Mouse (Mus musculus) mesoderm, embryonic 11.5 days (tissue): ENCODE data around the gene Thsd7b.

Experiments
- DNase-seq: peaks from one replicate; pipeline ENCODE4 v3.0.0-alpha.2; 2012; ENCODE audit warnings: low read depth, low spot score

Gene Thsd7b

GRCm38 (mm10) chr1:129272982-129273937, at the start of gene Thsd7b:
Gene Thsd7b, plus strand, starts transcription at chr1:129273302.
- peak; percentile 39 for DNase-seq

GRCm38 (mm10) chr1:129244292-129244691, 28.8 kb upstream of the Thsd7b start:
- peak; percentile 31 for DNase-seq

- DNase-seq, result no peak
These were observed 22.2 kb upstream of the Thsd7b start for GRCm38 (mm10) chr1:129250704-129251443.

- DNase-seq, result no peak
These were observed 6.4 kb upstream of the Thsd7b start for GRCm38 (mm10) chr1:129266684-129267083.

GRCm38 (mm10) chr1:129304173-129304572, 31.1 kb downstream of the Thsd7b start:
- no peak for DNase-seq

GRCm38 (mm10) chr1:129324388-129324787, 51.3 kb downstream of the Thsd7b start:
- DNase-seq, result no peak

GRCm38 (mm10) chr1:129324798-129325197, 51.7 kb downstream of the Thsd7b start:
- no peak for DNase-seq

GRCm38 (mm10) chr1:129356631-129357030, 83.5 kb downstream of the Thsd7b start:
- no peak for DNase-seq

GRCm38 (mm10) chr1:129357378-129357777, 84.3 kb downstream of the Thsd7b start:
- peak; percentile 9 for DNase-seq

GRCm38 (mm10) chr1:129363368-129363767, 90.3 kb downstream of the Thsd7b start:
- DNase-seq, result no peak

GRCm38 (mm10) chr1:129364828-129365227, 91.7 kb downstream of the Thsd7b start:
- DNase-seq, result no peak

- DNase-seq, result no peak
These were observed 92.5 kb downstream of the Thsd7b start for GRCm38 (mm10) chr1:129365590-129365989.

- no peak for DNase-seq
These were observed 113.4 kb downstream of the Thsd7b start for GRCm38 (mm10) chr1:129386479-129386878.

GRCm38 (mm10) chr1:129411584-129411983, 138.5 kb downstream of the Thsd7b start:
- DNase-seq, result no peak

- no peak for DNase-seq
These were observed 148.5 kb downstream of the Thsd7b start for GRCm38 (mm10) chr1:129421581-129421980.

GRCm38 (mm10) chr1:129464414-129464813, 191.3 kb downstream of the Thsd7b start:
- DNase-seq, result peak; percentile 2

GRCm38 (mm10) chr1:129473504-129473903, 200.4 kb downstream of the Thsd7b start:
- peak; percentile 61 for DNase-seq

GRCm38 (mm10) chr1:129484266-129485031, 211.3 kb downstream of the Thsd7b start:
- DNase-seq, result no peak

- DNase-seq, result peak; percentile 13
These were observed 218.0 kb downstream of the Thsd7b start for GRCm38 (mm10) chr1:129491136-129491535.

GRCm38 (mm10) chr1:129493929-129494328, 220.8 kb downstream of the Thsd7b start:
- DNase-seq, result no peak

- no peak for DNase-seq
These were observed 228.6 kb downstream of the Thsd7b start for GRCm38 (mm10) chr1:129501707-129502106.

- DNase-seq, result no peak
These were observed 243.3 kb downstream of the Thsd7b start for GRCm38 (mm10) chr1:129516379-129516778.
